Mouse (Mus musculus): ENCODE measurements around the gene Tuba3b. TPM values are rescaled to one million over a fixed set of nuclear protein-coding genes. Genes with fewer than 3 reads are reported as not detected.

The Tuba3b gene
- polyA plus RNA-seq, 1 experiment from 2014 or later: not detected

GRCm38 (mm10) chr6:145590501-145591293, 24.9 kb upstream of the Tuba3b start:
- no peak for ATAC-seq (ENCODE audit: low FRiP score, low read depth)
- 88% methylated on average over 11 of the region's 11 CpGs for WGBS
- Histone ChIP-seq H3K36me3 (no peaks in the 10 kb centered on the region), H3K4me3 (no peak overlapping the region), H3K9me3 (no peaks in the 10 kb centered on the region), H3K27me3 (no peaks in the 10 kb centered on the region), H3K4me2 (replicated peaks) (no peak overlapping the region), H3K27ac (replicated peaks) (no peak overlapping the region), H3K9ac (replicated peaks) (no peak overlapping the region), H3K4me1 (peaks cover 11% of the 10 kb centered on the region)

- no peak for ATAC-seq (ENCODE audit: low FRiP score, low read depth)
- no peaks in the 10 kb centered on the region for H3K27me3 ChIP-seq
- H3K4me3 ChIP-seq: no peak overlapping the region
- no peak overlapping the region for H3K4me2 ChIP-seq (replicated peaks)
- H3K9me3 ChIP-seq: no peaks in the 10 kb centered on the region
- no peaks in the 10 kb centered on the region for H3K36me3 ChIP-seq
- H3K27ac ChIP-seq (replicated peaks): no peak overlapping the region
- H3K4me1 ChIP-seq: peaks cover 8% of the 10 kb centered on the region
- no peak overlapping the region for H3K9ac ChIP-seq (replicated peaks)
- 10% methylated on average over 1 of the region's 1 CpGs for WGBS
Measured at GRCm38 (mm10) chr6:145591578-145591977, 24.0 kb upstream of the Tuba3b start.

GRCm38 (mm10) chr6:145592036-145592435, 23.5 kb upstream of the Tuba3b start:
- 79% methylated on average over 6 of the region's 6 CpGs for WGBS
- H3K9ac ChIP-seq (replicated peaks): no peak overlapping the region
- peaks cover 8% of the 10 kb centered on the region for H3K4me1 ChIP-seq
- no peak overlapping the region for H3K4me2 ChIP-seq (replicated peaks)
- H3K9me3 ChIP-seq: no peaks in the 10 kb centered on the region
- H3K27ac ChIP-seq (replicated peaks): peak overlapping the region; percentile 15; the same call in 1 of the 2 replicates
- H3K27me3 ChIP-seq: no peaks in the 10 kb centered on the region
- H3K4me3 ChIP-seq: no peak overlapping the region
- no peaks in the 10 kb centered on the region for H3K36me3 ChIP-seq
- no peak for ATAC-seq (ENCODE audit: low FRiP score, low read depth)

GRCm38 (mm10) chr6:145592531-145592998, 23.0 kb upstream of the Tuba3b start:
- Histone ChIP-seq H3K4me1 (peaks cover 8% of the 10 kb centered on the region), H3K27ac (replicated peaks) (peak overlapping the region; percentile 15; the same call in 1 of the 2 replicates), H3K4me3 (no peak overlapping the region), H3K9ac (replicated peaks) (no peak overlapping the region), H3K9me3 (no peaks in the 10 kb centered on the region), H3K4me2 (replicated peaks) (no peak overlapping the region), H3K36me3 (no peaks in the 10 kb centered on the region), H3K27me3 (no peaks in the 10 kb centered on the region)
- ATAC-seq (ENCODE audit: low FRiP score, low read depth): no peak
- WGBS: 51% methylated on average over 8 of the region's 8 CpGs

- H3K9ac ChIP-seq (replicated peaks): no peak overlapping the region
- no peaks in the 10 kb centered on the region for H3K9me3 ChIP-seq
- H3K4me3 ChIP-seq: no peak overlapping the region
- H3K27ac ChIP-seq (replicated peaks): no peak overlapping the region
- no peak for ATAC-seq (ENCODE audit: low FRiP score, low read depth)
- no peak overlapping the region for H3K4me2 ChIP-seq (replicated peaks)
- WGBS: 69% methylated on average over 7 of the region's 7 CpGs
- H3K4me1 ChIP-seq: peaks cover 13% of the 10 kb centered on the region
- H3K36me3 ChIP-seq: no peaks in the 10 kb centered on the region
- H3K27me3 ChIP-seq: no peaks in the 10 kb centered on the region
Measured at GRCm38 (mm10) chr6:145593991-145594390, 21.6 kb upstream of the Tuba3b start.

GRCm38 (mm10) chr6:145595905-145596304, 19.7 kb upstream of the Tuba3b start:
- 84% methylated on average over 4 of the region's 4 CpGs for WGBS

GRCm38 (mm10) chr6:145598794-145599555, 16.6 kb upstream of the Tuba3b start:
- no peak overlapping the region for H3K27ac ChIP-seq (replicated peaks)
- no peak for ATAC-seq (ENCODE audit: low FRiP score, low read depth)
- peaks cover 8% of the 10 kb centered on the region for H3K4me1 ChIP-seq
- no peak overlapping the region for H3K9ac ChIP-seq (replicated peaks)
- no peaks in the 10 kb centered on the region for H3K36me3 ChIP-seq
- WGBS: 75% methylated on average over 11 of the region's 11 CpGs
- no peaks in the 10 kb centered on the region for H3K27me3 ChIP-seq
- no peaks in the 10 kb centered on the region for H3K9me3 ChIP-seq
- H3K4me2 ChIP-seq (replicated peaks): no peak overlapping the region
- H3K4me3 ChIP-seq: no peak overlapping the region

More at GRCm38 (mm10) chr6:145595905-145596304, 19.7 kb upstream of the Tuba3b start:
- peaks cover 13% of the 10 kb centered on the region for H3K4me1 ChIP-seq
- no peak overlapping the region for H3K27ac ChIP-seq (replicated peaks)
- H3K9me3 ChIP-seq: no peaks in the 10 kb centered on the region
- H3K36me3 ChIP-seq: no peaks in the 10 kb centered on the region
- H3K4me3 ChIP-seq: no peak overlapping the region
- no peaks in the 10 kb centered on the region for H3K27me3 ChIP-seq
- no peak overlapping the region for H3K4me2 ChIP-seq (replicated peaks)
- H3K9ac ChIP-seq (replicated peaks): no peak overlapping the region
- no peak for ATAC-seq (ENCODE audit: low FRiP score, low read depth)

- Histone ChIP-seq H3K27ac (replicated peaks) (no peak overlapping the region), H3K9ac (replicated peaks) (no peak overlapping the region), H3K9me3 (no peaks in the 10 kb centered on the region), H3K4me1 (peaks cover 4% of the 10 kb centered on the region; the same call in 1 of the 2 replicates), H3K4me2 (replicated peaks) (no peak overlapping the region), H3K27me3 (no peaks in the 10 kb centered on the region), H3K36me3 (no peaks in the 10 kb centered on the region), H3K4me3 (no peak overlapping the region)
- 15% methylated on average over 2 of the region's 2 CpGs for WGBS
- no peak for ATAC-seq (ENCODE audit: low FRiP score, low read depth)
Measured at GRCm38 (mm10) chr6:145604126-145604525, 11.4 kb upstream of the Tuba3b start.

- H3K9ac ChIP-seq (replicated peaks): no peak overlapping the region
- no peak overlapping the region for H3K27ac ChIP-seq (replicated peaks)
- H3K4me1 ChIP-seq: peaks cover 4% of the 10 kb centered on the region; the same call in 1 of the 2 replicates
- H3K4me2 ChIP-seq (replicated peaks): no peak overlapping the region
- no peaks in the 10 kb centered on the region for H3K9me3 ChIP-seq
- H3K36me3 ChIP-seq: no peaks in the 10 kb centered on the region
- H3K27me3 ChIP-seq: no peaks in the 10 kb centered on the region
- WGBS: 86% methylated on average over 4 of the region's 4 CpGs
- H3K4me3 ChIP-seq: no peak overlapping the region
- ATAC-seq (ENCODE audit: low FRiP score, low read depth): no peak
Measured at GRCm38 (mm10) chr6:145604648-145605047, 10.9 kb upstream of the Tuba3b start.

GRCm38 (mm10) chr6:145605203-145605602, 10.4 kb upstream of the Tuba3b start:
- Histone ChIP-seq H3K9me3 (no peaks in the 10 kb centered on the region), H3K4me2 (replicated peaks) (no peak overlapping the region), H3K36me3 (no peaks in the 10 kb centered on the region), H3K9ac (replicated peaks) (no peak overlapping the region), H3K4me1 (peaks cover 4% of the 10 kb centered on the region; the same call in 1 of the 2 replicates), H3K27ac (replicated peaks) (no peak overlapping the region), H3K27me3 (0 out of 2 replicates have a peak, but pooled peaks cover 2% of the 10 kb centered on the region), H3K4me3 (no peak overlapping the region)
- ATAC-seq (ENCODE audit: low FRiP score, low read depth): no peak
- 37% methylated on average over 3 of the region's 3 CpGs for WGBS

GRCm38 (mm10) chr6:145607746-145608145, 7.8 kb upstream of the Tuba3b start:
- H3K9ac ChIP-seq (replicated peaks): no peak overlapping the region
- 89% methylated on average over 4 of the region's 4 CpGs for WGBS
- H3K4me1 ChIP-seq: no peaks in the 10 kb centered on the region
- H3K4me3 ChIP-seq: no peak overlapping the region
- H3K27me3 ChIP-seq: 0 out of 2 replicates have a peak, but pooled peaks cover 4% of the 10 kb centered on the region
- H3K4me2 ChIP-seq (replicated peaks): no peak overlapping the region
- no peaks in the 10 kb centered on the region for H3K9me3 ChIP-seq
- H3K36me3 ChIP-seq: no peaks in the 10 kb centered on the region
- ATAC-seq (ENCODE audit: low FRiP score, low read depth): no peak
- no peak overlapping the region for H3K27ac ChIP-seq (replicated peaks)

GRCm38 (mm10) chr6:145608693-145609092, 6.9 kb upstream of the Tuba3b start:
- Histone ChIP-seq H3K27me3 (0 out of 2 replicates have a peak, but pooled peaks cover 4% of the 10 kb centered on the region), H3K36me3 (no peaks in the 10 kb centered on the region), H3K9me3 (no peaks in the 10 kb centered on the region), H3K4me3 (no peak overlapping the region), H3K4me2 (replicated peaks) (no peak overlapping the region), H3K9ac (replicated peaks) (no peak overlapping the region), H3K27ac (replicated peaks) (no peak overlapping the region), H3K4me1 (no peaks in the 10 kb centered on the region)
- 85% methylated on average over 5 of the region's 5 CpGs for WGBS
- ATAC-seq (ENCODE audit: low FRiP score, low read depth): no peak

All from midbrain, embryonic 12.5 days (tissue).